Mouse (Mus musculus) ES-Bruce4 (cell line): ENCODE measurements at regions not wholly inside any gene's neighbourhood (a gene's known extent, or its start where the extent isn't known, plus 50 kb on each side); places are given as distances from the start of the nearest gene placed in this dataset.

Experiments used
- H3K27ac ChIP-seq: 2 replicates; pipeline ENCODE4 v1.5.1; 2012; ENCODE audit warnings: low read length, inconsistent platforms; ENCODE audit not compliant: insufficient read depth
- H3K27me3 ChIP-seq: 2 replicates; pipeline ENCODE4 v1.6.1; 2012; ENCODE audit warnings: mild to moderate bottlenecking, low read length, inconsistent platforms; ENCODE audit not compliant: control insufficient read depth, poor library complexity, insufficient read depth, severe bottlenecking
- H3K36me3 ChIP-seq: 2 replicates; pipeline ENCODE4 v1.6.1; 2012; ENCODE audit warnings: inconsistent platforms, mild to moderate bottlenecking, low read length, moderate library complexity; ENCODE audit not compliant: control insufficient read depth, poor library complexity, insufficient read depth, severe bottlenecking
- H3K4me1 ChIP-seq: one replicate; pipeline ENCODE4 v1.8.1; 2011; ENCODE audit warnings: low read length; ENCODE audit not compliant: control insufficient read depth, insufficient read depth
- H3K4me3 ChIP-seq: 2 replicates; pipeline ENCODE4 v1.5.1; 2011; ENCODE audit warnings: low read depth, mild to moderate bottlenecking, low read length
- H3K9ac ChIP-seq: 2 replicates; pipeline ENCODE4 v1.6.1; 2012; ENCODE audit warnings: low read depth, mild to moderate bottlenecking, inconsistent platforms; ENCODE audit not compliant: poor library complexity, severe bottlenecking
- H3K9me3 ChIP-seq: replicated peaks from 2 replicates; pipeline ENCODE4 v1.6.1; 2012; ENCODE audit warnings: mild to moderate bottlenecking, low read length, inconsistent platforms; ENCODE audit not compliant: control insufficient read depth, poor library complexity, insufficient read depth, severe bottlenecking
- CTCF ChIP-seq: IDR thresholded peaks from one replicate; pipeline ENCODE4 v1.8.1; 2011; ENCODE audit warnings: low read depth, low read length
- EP300 ChIP-seq: IDR thresholded peaks from 2 replicates; pipeline ENCODE4 v1.6.1; 2011; ENCODE audit warnings: low read depth, low read length; ENCODE audit not compliant: insufficient read depth
- POLR2A ChIP-seq: IDR thresholded peaks from one replicate; pipeline ENCODE4 v1.8.1; 2011; ENCODE audit warnings: low read length; ENCODE audit not compliant: insufficient read depth

DNA sequence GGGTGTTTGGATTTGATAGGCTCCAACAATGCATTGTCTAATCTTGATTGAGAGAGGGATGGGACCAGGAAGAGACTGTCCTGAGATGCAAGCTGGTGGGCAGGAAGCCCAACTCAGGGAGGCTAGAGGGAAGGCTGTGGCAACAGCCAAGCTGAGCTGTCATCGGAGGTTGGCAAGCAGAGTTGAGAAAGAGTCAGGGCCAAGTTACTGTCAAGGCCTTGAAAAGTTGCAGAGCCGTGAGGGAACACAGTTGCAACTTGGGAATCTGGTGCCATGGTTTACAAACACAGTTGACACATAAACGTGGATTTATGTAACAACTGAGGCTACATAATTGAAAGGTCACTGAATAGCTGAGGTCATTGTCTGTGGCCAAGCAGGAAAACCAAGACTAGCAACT is 170.8 kb upstream of the Frmd6 start:
- H3K36me3 ChIP-seq = no peaks in the 10 kb centered on the region
- H3K27ac ChIP-seq = no peak overlapping the region
- H3K27me3 ChIP-seq = no peaks in the 10 kb centered on the region
- peaks cover 3% of the 10 kb centered on the region; the same call in 1 of the 2 replicates for H3K9me3 ChIP-seq
- no peak overlapping the region for H3K4me3 ChIP-seq
- H3K4me1 ChIP-seq = no peaks in the 10 kb centered on the region
- TF ChIP-seq EP300 (no peak), CTCF (no peak)
- H3K9ac ChIP-seq = no peak overlapping the region

DNA sequence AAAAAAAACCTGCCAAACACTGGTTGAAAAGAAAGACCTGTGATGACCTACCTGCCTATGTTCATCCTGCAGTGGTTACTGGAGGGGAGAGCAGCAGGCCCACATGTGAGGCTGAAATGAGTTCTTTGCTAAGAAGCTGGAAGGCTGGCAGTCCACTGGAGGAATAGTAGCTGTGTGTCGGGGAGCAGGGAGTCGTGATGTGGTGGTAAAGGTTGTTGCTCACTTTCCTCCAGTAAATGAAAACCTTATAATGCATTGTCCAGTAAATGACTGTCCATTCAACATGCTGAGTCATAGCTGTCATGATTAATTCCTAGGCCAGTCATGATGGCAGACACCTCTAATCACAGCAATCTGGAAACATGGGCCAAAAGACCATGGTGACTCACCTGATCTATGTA is 169.9 kb upstream of the Frmd6 start:
- no peaks in the 10 kb centered on the region for H3K27me3 ChIP-seq
- no peak for TF ChIP-seq POLR2A
- no peak for TF ChIP-seq EP300

DNA sequence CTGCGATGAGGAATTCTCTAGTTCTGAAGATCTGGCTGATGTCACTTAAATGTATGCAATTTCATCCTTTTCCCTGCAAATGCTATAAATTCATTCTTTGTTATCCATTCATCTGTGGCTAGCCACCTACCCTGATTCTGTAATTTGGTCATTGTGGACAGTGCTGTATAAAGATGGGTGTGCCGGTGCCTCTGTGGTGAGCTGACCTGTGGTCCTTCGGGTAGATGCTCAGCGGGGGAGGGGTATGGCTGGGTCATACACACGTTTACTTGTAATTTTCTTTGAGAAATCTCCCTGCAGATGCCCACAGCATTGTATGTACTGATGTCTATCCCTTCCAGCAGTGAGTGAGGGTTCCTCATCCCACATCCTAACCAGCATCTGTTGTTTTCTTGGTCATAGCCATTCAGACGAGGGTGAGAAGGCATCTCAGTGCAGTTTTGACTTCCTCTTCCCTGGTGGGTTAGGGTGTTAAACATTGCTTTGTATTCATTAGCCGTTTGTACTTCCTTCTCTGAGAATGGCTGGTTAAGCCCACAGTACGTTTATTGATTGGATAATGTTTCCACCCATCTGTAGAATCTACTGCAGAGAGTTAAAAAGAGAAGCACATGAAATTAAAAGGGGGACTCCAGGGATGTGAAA is 169.3 kb upstream of the Frmd6 start:
- H3K27ac ChIP-seq = no peak overlapping the region
- H3K27me3 ChIP-seq = no peaks in the 10 kb centered on the region
- H3K4me1 ChIP-seq = no peaks in the 10 kb centered on the region
- TF ChIP-seq CTCF (no peak), POLR2A (no peak), EP300 (no peak)
- no peaks in the 10 kb centered on the region for H3K36me3 ChIP-seq
- peaks cover 3% of the 10 kb centered on the region; the same call in 1 of the 2 replicates for H3K9me3 ChIP-seq
- no peak overlapping the region for H3K9ac ChIP-seq
- H3K4me3 ChIP-seq = no peak overlapping the region

More for the DNA sequence above, 169.9 kb upstream of the Frmd6 start:
- no peak overlapping the region for H3K4me3 ChIP-seq
- H3K36me3 ChIP-seq = no peaks in the 10 kb centered on the region
- H3K9me3 ChIP-seq = peaks cover 3% of the 10 kb centered on the region; the same call in 1 of the 2 replicates
- no peak overlapping the region for H3K9ac ChIP-seq
- no peak overlapping the region for H3K27ac ChIP-seq
- H3K4me1 ChIP-seq = no peaks in the 10 kb centered on the region

DNA sequence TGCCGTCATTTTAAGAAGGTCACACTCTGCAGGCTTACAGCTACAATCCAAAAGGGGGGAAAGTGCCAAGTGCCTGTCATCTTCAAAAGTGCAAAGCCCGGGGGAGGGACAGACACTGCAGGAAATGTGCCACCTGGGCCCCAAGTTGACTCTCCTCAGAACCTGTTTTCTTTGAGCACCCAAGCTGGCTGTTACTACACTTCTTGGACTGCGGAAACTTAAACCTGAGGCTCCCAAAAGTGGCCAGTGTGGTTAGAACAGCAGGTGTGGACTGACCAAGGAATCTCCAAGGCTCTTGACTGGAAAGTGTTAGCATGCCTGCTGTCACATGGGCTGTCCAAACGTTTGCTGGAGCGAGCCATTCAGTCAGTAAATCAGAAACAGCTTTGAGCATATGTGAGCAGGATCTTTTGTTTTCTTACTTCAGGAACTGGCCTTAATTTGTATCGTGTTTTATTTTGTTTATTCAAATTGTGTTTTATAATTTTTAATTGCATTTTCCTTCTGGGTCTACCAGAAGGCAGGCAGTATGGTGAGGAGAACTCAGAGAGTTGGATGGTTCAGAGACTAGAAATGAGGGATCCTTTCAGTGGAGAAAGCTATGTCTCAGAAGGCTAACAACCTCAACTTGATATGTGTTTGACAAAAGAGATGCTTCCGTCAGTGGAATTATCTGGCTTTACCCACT is 168.4 kb upstream of the Frmd6 start:
- H3K9ac ChIP-seq = no peak overlapping the region
- H3K4me3 ChIP-seq = no peak overlapping the region
- no peak for TF ChIP-seq CTCF
- no peak for TF ChIP-seq POLR2A
- no peak for TF ChIP-seq EP300
- no peaks in the 10 kb centered on the region for H3K36me3 ChIP-seq
- H3K27ac ChIP-seq = no peak overlapping the region
- no peaks in the 10 kb centered on the region for H3K27me3 ChIP-seq
- H3K9me3 ChIP-seq = peaks cover 3% of the 10 kb centered on the region; the same call in 1 of the 2 replicates
- no peaks in the 10 kb centered on the region for H3K4me1 ChIP-seq

DNA sequence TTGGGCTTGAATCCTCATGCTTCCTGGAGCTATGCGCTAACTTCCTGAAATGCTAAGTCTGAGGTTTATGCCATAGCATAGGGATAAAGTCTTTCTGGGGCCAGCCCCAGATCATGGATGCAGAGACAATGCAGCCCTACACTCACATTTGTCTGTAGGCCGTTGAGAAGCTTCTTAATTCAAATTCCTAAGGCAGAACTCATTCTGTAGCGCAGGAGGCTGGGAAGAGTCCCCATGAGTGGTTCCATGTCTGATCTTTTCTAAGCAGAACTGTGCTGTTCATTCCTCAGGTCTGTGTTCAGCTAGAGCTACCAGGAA is 167.9 kb upstream of the Frmd6 start:
- H3K9ac ChIP-seq = no peak overlapping the region
- no peaks in the 10 kb centered on the region for H3K27me3 ChIP-seq
- H3K36me3 ChIP-seq = no peaks in the 10 kb centered on the region
- H3K9me3 ChIP-seq = peaks cover 3% of the 10 kb centered on the region; the same call in 1 of the 2 replicates
- no peaks in the 10 kb centered on the region for H3K4me1 ChIP-seq
- no peak overlapping the region for H3K4me3 ChIP-seq
- TF ChIP-seq POLR2A (no peak), CTCF (no peak), EP300 (no peak)
- H3K27ac ChIP-seq = no peak overlapping the region

DNA sequence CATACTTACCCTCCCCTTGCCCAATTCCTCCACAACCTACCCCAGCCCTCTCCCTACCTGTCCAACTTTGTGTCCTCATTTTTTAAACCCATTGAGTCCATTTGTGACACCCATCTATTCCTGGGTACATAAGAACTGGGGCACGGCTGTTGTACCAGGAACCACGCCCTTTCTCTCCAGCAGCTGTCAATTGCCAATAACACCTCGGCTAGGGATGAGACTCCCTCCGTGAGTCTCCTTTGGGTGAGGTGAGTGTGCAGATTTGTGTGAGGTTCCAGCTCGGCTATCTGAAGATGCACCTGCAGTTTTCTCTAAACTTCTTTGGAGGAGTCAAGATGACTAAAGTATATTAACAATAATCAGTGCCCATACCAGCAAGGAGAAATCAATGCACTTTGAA is 167.2 kb upstream of the Frmd6 start:
- H3K36me3 ChIP-seq = no peaks in the 10 kb centered on the region
- H3K9me3 ChIP-seq = no peaks in the 10 kb centered on the region
- H3K27me3 ChIP-seq = no peaks in the 10 kb centered on the region
- no peak for TF ChIP-seq CTCF
- no peak for TF ChIP-seq EP300
- TF ChIP-seq POLR2A = no peak
- no peak overlapping the region for H3K27ac ChIP-seq
- H3K4me3 ChIP-seq = no peak overlapping the region
- H3K4me1 ChIP-seq = no peaks in the 10 kb centered on the region
- H3K9ac ChIP-seq = no peak overlapping the region
